Mouse (Mus musculus) olfactory bulb, adult 2 months (tissue): Measurements from ENCODE around the gene Sumo3.

Source experiments
- CTCF ChIP-seq: fragments of 200-500 bp; IDR thresholded peaks from 2 replicates; pipeline ENCODE4 v1.5.1; 2012; ENCODE audit warnings: low read depth, mild to moderate bottlenecking, low read length, moderate library complexity; ENCODE audit not compliant: insufficient read depth
- POLR2A ChIP-seq: fragments of 200-500 bp; IDR thresholded peaks from 2 replicates; pipeline ENCODE4 v1.6.1; 2012; ENCODE audit warnings: mild to moderate bottlenecking, low read depth, low read length, moderate library complexity; ENCODE audit not compliant: insufficient read depth

GRCm38 (mm10) chr10:77605908-77606826 lies at the start of gene Sumo3, which contains the start of gene Gm49325:
- no peak for TF ChIP-seq CTCF
- peak; percentile 64 for TF ChIP-seq POLR2A
